In genomic region chr6:128308311-128308710, GRCm38 (mm10) we compare ENCODE assay signal across 7 mouse cellular contexts. TPM values are rescaled to one million over a fixed set of nuclear protein-coding genes. Genes with fewer than 3 reads are reported as not detected.
A peak's percentile ranks its signal among the peaks of the same experiment; 100 is the strongest.
DNase-seq lines count a peak whose midpoint lies in the region; ATAC-seq and TF ChIP-seq lines count a peak whose summit lies in the region.

No protein-coding gene starts in this region.

- H3K9me3 ChIP-seq in forebrain, postnatal 0 days (ENCODE audit: low read length), result no peaks in the 10 kb centered on the region
- no peaks in the 10 kb centered on the region for H3K9me3 ChIP-seq in intestine, embryonic 16.5 days (ENCODE audit: control insufficient read depth, low read length)
- H3K9me3 ChIP-seq in liver, embryonic 14.5 days (ENCODE audit: control insufficient read depth, low read length), result no peaks in the 10 kb centered on the region

- H3K4me2 ChIP-seq in forebrain, postnatal 0 days (ENCODE audit: low read depth), result no peak overlapping the region
- no peak overlapping the region for H3K4me2 ChIP-seq in intestine, embryonic 16.5 days (ENCODE audit: low read depth, low read length)
- no peak overlapping the region for H3K4me2 ChIP-seq in liver, embryonic 14.5 days (ENCODE audit: low read depth)

- 22% methylated on average over 4 of the region's 4 CpGs for WGBS in forebrain, postnatal 0 days
- WGBS in intestine, embryonic 16.5 days, result 30% methylated on average over 4 of the region's 4 CpGs
- 22% methylated on average over 4 of the region's 4 CpGs for WGBS in liver, embryonic 14.5 days (ENCODE audit: insufficient replicate concordance)

- DNase-seq in 416B (ENCODE audit: low read depth), result peak; percentile 77
- DNase-seq in CD8-positive naive resting alpha-beta T cell, adult 2 months (ENCODE audit: low read depth in 2 of 2, low spot score in 2 of 2), result peak; percentile 15 to 43
- peak; percentile 47 for DNase-seq in cerebellum, adult 11-12 months
- peak; percentile 63 for DNase-seq in forebrain, postnatal 0 days
- peak in 2 of 3 experiments; percentile 14 to 24 for DNase-seq in liver, embryonic 14.5 days (ENCODE audit: low read depth in 3 of 3, low spot score in 3 of 3)
- peak; percentile 72 for DNase-seq in retina, postnatal 1 day

- no peaks in the 10 kb centered on the region for H3K36me3 ChIP-seq in forebrain, postnatal 0 days (ENCODE audit: insufficient read depth)
- H3K36me3 ChIP-seq in intestine, embryonic 16.5 days (ENCODE audit: control insufficient read depth, insufficient read depth, low read length), result no peaks in the 10 kb centered on the region
- no peaks in the 10 kb centered on the region for H3K36me3 ChIP-seq in liver, embryonic 14.5 days (replicated peaks; ENCODE audit: control insufficient read depth, insufficient read depth, low read depth)

- no peak overlapping the region for H3K27ac ChIP-seq in forebrain, postnatal 0 days (ENCODE audit: low read depth, low read length)
- no peak overlapping the region for H3K27ac ChIP-seq in intestine, embryonic 16.5 days (ENCODE audit: low read length)
- H3K27ac ChIP-seq in liver, embryonic 14.5 days, result no peak overlapping the region

- H3K27me3 ChIP-seq in forebrain, postnatal 0 days (ENCODE audit: insufficient read depth, low read length), result no peaks in the 10 kb centered on the region
- H3K27me3 ChIP-seq in intestine, embryonic 16.5 days (replicated peaks; ENCODE audit: control insufficient read depth, insufficient read depth, low read length), result no peaks in the 10 kb centered on the region
- no peaks in the 10 kb centered on the region for H3K27me3 ChIP-seq in liver, embryonic 14.5 days (ENCODE audit: control insufficient read depth, insufficient read depth, low read length)

- H3K9ac ChIP-seq in forebrain, postnatal 0 days, result no peak overlapping the region
- H3K9ac ChIP-seq in intestine, embryonic 16.5 days (ENCODE audit: low read depth, low read length), result no peak overlapping the region
- H3K9ac ChIP-seq in liver, embryonic 14.5 days (replicated peaks), result no peak overlapping the region

- H3K4me3 ChIP-seq in forebrain, postnatal 0 days (ENCODE audit: low read depth, low read length), result no peak overlapping the region
- H3K4me3 ChIP-seq in intestine, embryonic 16.5 days (ENCODE audit: low read length), result no peak overlapping the region
- no peak overlapping the region for H3K4me3 ChIP-seq in liver, embryonic 14.5 days (ENCODE audit: insufficient read depth in 1 of 2, low read depth in 2 of 2, low read length in 2 of 2)

- H3K4me1 ChIP-seq in forebrain, postnatal 0 days (ENCODE audit: insufficient read depth), result no peaks in the 10 kb centered on the region
- H3K4me1 ChIP-seq in intestine, embryonic 16.5 days (ENCODE audit: control insufficient read depth, insufficient read depth, low read length), result no peaks in the 10 kb centered on the region
- H3K4me1 ChIP-seq in liver, embryonic 14.5 days (replicated peaks; ENCODE audit: control insufficient read depth in 2 of 2, insufficient read depth in 2 of 2, low read length in 1 of 2), result no peaks in the 10 kb centered on the region

- TF ChIP-seq CTCF in forebrain, postnatal 0 days (IDR thresholded peaks at IDR 0.05; ENCODE audit: low read depth), result peak; percentile 79
- TF ChIP-seq CTCF in liver, embryonic 14.5 days (IDR thresholded peaks at IDR 0.05; ENCODE audit: low read depth), result peak; percentile 91

- ATAC-seq in forebrain, postnatal 0 days, result peak; percentile 27; the same call in 1 of the 2 replicates
- ATAC-seq in intestine, embryonic 16.5 days, result peak; percentile 58; the same call in 1 of the 2 replicates
- ATAC-seq in liver, embryonic 14.5 days (ENCODE audit: insufficient read depth), result peak; percentile 15; the same call in 1 of the 2 replicates

- no peak for TF ChIP-seq EP300 in liver, embryonic 14.5 days (IDR thresholded peaks at IDR 0.05; ENCODE audit: low read depth)

RNA-seq across cellular contexts. Expression of gene Tead4, which starts 7.7 kb away (rescaled TPM):
- total RNA-seq in forebrain, postnatal 0 days (2014; rRNA removed), result 0.31 and 0.67 TPM in 2 replicates
- 0.20 and 0.63 TPM in 2 replicates for polyA plus RNA-seq in forebrain, postnatal 0 days (2015; fragmentation: Nextera tagmentation; extraction: Ambion mirVana)
- 2.1 and 2.3 TPM in 2 replicates for polyA plus RNA-seq in intestine, embryonic 16.5 days (2015; fragmentation: Nextera tagmentation; extraction: Ambion mirVana)
- polyA plus RNA-seq in liver, embryonic 14.5 days (2012; rRNA removed), result 0.21 and 0.30 TPM in 2 replicates
- 0.18 and 0.34 TPM in 2 replicates for polyA plus RNA-seq in liver, embryonic 14.5 days (2014; fragmentation: Nextera tagmentation; extraction: Ambion mirVana)

RNA-seq across cellular contexts. Expression of gene Tulp3, which starts 47.3 kb away (rescaled TPM):
- total RNA-seq in forebrain, postnatal 0 days (2014; rRNA removed), result 12.6 and 13.5 TPM in 2 replicates
- 8.1 and 11.0 TPM in 2 replicates for polyA plus RNA-seq in forebrain, postnatal 0 days (2015; fragmentation: Nextera tagmentation; extraction: Ambion mirVana)
- 10.1 and 11.3 TPM in 2 replicates for polyA plus RNA-seq in intestine, embryonic 16.5 days (2015; fragmentation: Nextera tagmentation; extraction: Ambion mirVana)
- polyA plus RNA-seq in liver, embryonic 14.5 days (2012; rRNA removed), result 2.2 and 2.9 TPM in 2 replicates
- polyA plus RNA-seq in liver, embryonic 14.5 days (2014; fragmentation: Nextera tagmentation; extraction: Ambion mirVana), result 1.8 TPM in 2 replicates

RNA-seq across cellular contexts. Expression of gene Rhno1, which starts 54.4 kb away (rescaled TPM):
- 21.5 and 32.1 TPM in 2 replicates for total RNA-seq in forebrain, postnatal 0 days (2014; rRNA removed)
- polyA plus RNA-seq in forebrain, postnatal 0 days (2015; fragmentation: Nextera tagmentation; extraction: Ambion mirVana), result 67.8 and 69.0 TPM in 2 replicates
- polyA plus RNA-seq in intestine, embryonic 16.5 days (2015; fragmentation: Nextera tagmentation; extraction: Ambion mirVana), result 85.9 and 95.7 TPM in 2 replicates
- 15.3 and 19.0 TPM in 2 replicates for polyA plus RNA-seq in liver, embryonic 14.5 days (2012; rRNA removed)
- 45.1 and 51.4 TPM in 2 replicates for polyA plus RNA-seq in liver, embryonic 14.5 days (2014; fragmentation: Nextera tagmentation; extraction: Ambion mirVana)

RNA-seq across cellular contexts. Expression of gene Foxm1, which starts 54.5 kb away (rescaled TPM):
- 3.5 and 7.3 TPM in 2 replicates for total RNA-seq in forebrain, postnatal 0 days (2014; rRNA removed)
- 3.9 and 4.0 TPM in 2 replicates for polyA plus RNA-seq in forebrain, postnatal 0 days (2015; fragmentation: Nextera tagmentation; extraction: Ambion mirVana)
- polyA plus RNA-seq in intestine, embryonic 16.5 days (2015; fragmentation: Nextera tagmentation; extraction: Ambion mirVana), result 21.2 and 21.8 TPM in 2 replicates
- 25.2 and 25.5 TPM in 2 replicates for polyA plus RNA-seq in liver, embryonic 14.5 days (2012; rRNA removed)
- 12.0 and 12.2 TPM in 2 replicates for polyA plus RNA-seq in liver, embryonic 14.5 days (2014; fragmentation: Nextera tagmentation; extraction: Ambion mirVana)

Comparison
In these comparisons a context has a peak if more than half of its experiments do, and no peak if none do; other contexts are left out.
1. DNase-seq: peak in every context shown above with its lines; median percentile 77 in 416B; 72 in retina, postnatal 1 day; 63 in forebrain, postnatal 0 days; 47 in cerebellum, adult 11-12 months; 29 in CD8-positive naive resting alpha-beta T cell, adult 2 months; 19 in liver, embryonic 14.5 days.